Mouse (Mus musculus) kidney, embryonic 14.5 days (tissue): Measurements from ENCODE around the gene Eif4ebp2. TPM values are rescaled to one million over a fixed set of nuclear protein-coding genes. Genes with fewer than 3 reads are reported as not detected.
A peak's percentile ranks its signal among the peaks of the same experiment; 100 is the strongest.
"Not testable (repeated sequence)": the region's sequence is repeated elsewhere in the genome, so short reads cannot be mapped to it uniquely, and the experiment has no call there.

Experiments
- ATAC-seq: fragments of 200-750 bp; cut with Nextera tagmentation; 2 replicates; pipeline ENCODE4 v1.8.0; 2017; ENCODE audit warnings: moderate number of reproducible peaks, mild to moderate bottlenecking, moderate TSS enrichment, moderate library complexity; ENCODE audit not compliant: low FRiP score, low TSS enrichment
- H3K27ac ChIP-seq: fragments of 300-500 bp; sonication (generic); 2 replicates; pipeline ENCODE4 v1.5.1; 2014; ENCODE audit warnings: low read depth, mild to moderate bottlenecking, low read length, moderate library complexity, mixed read lengths
- H3K27me3 ChIP-seq: fragments of 300-500 bp; sonication (generic); 2 replicates; pipeline ENCODE4 v1.6.1; 2014; ENCODE audit warnings: mild to moderate bottlenecking, low read length; ENCODE audit not compliant: control insufficient read depth, insufficient read depth
- H3K36me3 ChIP-seq: fragments of 300-500 bp; sonication (generic); 2 replicates; pipeline ENCODE4 v1.6.1; 2014; ENCODE audit warnings: low read length, mixed read lengths; ENCODE audit not compliant: control insufficient read depth, insufficient read depth
- H3K4me1 ChIP-seq: fragments of 300-500 bp; sonication (generic); 2 replicates; pipeline ENCODE4 v1.6.1; 2014; ENCODE audit warnings: low read length, mixed read lengths; ENCODE audit not compliant: control insufficient read depth, insufficient read depth
- H3K4me2 ChIP-seq: fragments of 300-500 bp; sonication (generic); replicated peaks from 2 replicates; pipeline ENCODE4 v1.6.1; 2014; ENCODE audit warnings: low read depth, mild to moderate bottlenecking, low read length
- H3K4me3 ChIP-seq: fragments of 300-500 bp; sonication (generic); 2 replicates; pipeline ENCODE4 v1.5.1; 2014; ENCODE audit warnings: mild to moderate bottlenecking, low read length
- H3K9ac ChIP-seq: fragments of 300-500 bp; sonication (generic); 2 replicates; pipeline ENCODE4 v1.6.1; 2014; ENCODE audit warnings: low read depth, mild to moderate bottlenecking, low read length, moderate library complexity
- H3K9me3 ChIP-seq: fragments of 300-500 bp; sonication (generic); 2 replicates; pipeline ENCODE4 v1.6.1; 2016; ENCODE audit warnings: low read length; ENCODE audit not compliant: control insufficient read depth
- WGBS: fragments of 180-500 bp; shearing (Covaris S2); extraction: QIAGEN DNeasy Blood & Tissue Kit; methylation state at CpG from one replicate; pipeline ENCODE4 v1.1.7; 2014; 5-methylcytosine and 5-hydroxymethylcytosine counted together
- polyA plus RNA-seq: library from polyadenylated mRNA; unstranded; fragments of >200 nt; fragmentation: Nextera tagmentation; extraction: Ambion mirVana; gene quantifications from 2 replicates; pipeline ENCODE4 v1.2.1, GENCODE M21; 2014

Eif4ebp2 gene
- polyA plus RNA-seq, 1 experiment from 2014 or later: 61.9 TPM

GRCm38 (mm10) chr10:61474344-61474743 is 21.9 kb upstream of the Eif4ebp2 start:
- Histone ChIP-seq H3K4me2 (no peak overlapping the region), H3K4me3 (no peak overlapping the region), H3K9ac (no peak overlapping the region), H3K36me3 (no peaks in the 10 kb centered on the region), H3K27ac (no peak overlapping the region), H3K9me3 (no peaks in the 10 kb centered on the region), H3K4me1 (no peaks in the 10 kb centered on the region; the same call in 1 of the 2 replicates), H3K27me3 (no peaks in the 10 kb centered on the region)
- no peak for ATAC-seq
- WGBS: 74% methylated on average over 1 of the region's 1 CpGs

GRCm38 (mm10) chr10:61473640-61474039 is 21.2 kb upstream of the Eif4ebp2 start:
- Histone ChIP-seq H3K9ac (no peak overlapping the region), H3K4me2 (no peak overlapping the region), H3K27me3 (no peaks in the 10 kb centered on the region), H3K4me3 (no peak overlapping the region), H3K4me1 (no peaks in the 10 kb centered on the region; the same call in 1 of the 2 replicates), H3K36me3 (no peaks in the 10 kb centered on the region), H3K27ac (no peak overlapping the region), H3K9me3 (no peaks in the 10 kb centered on the region)
- WGBS: 78% methylated on average over 3 of the region's 3 CpGs
- ATAC-seq: no peak

GRCm38 (mm10) chr10:61468900-61469299 is 16.4 kb upstream of the Eif4ebp2 start:
- ATAC-seq: no peak
- Histone ChIP-seq H3K9ac (no peak overlapping the region), H3K27ac (no peak overlapping the region), H3K4me3 (no peak overlapping the region), H3K36me3 (no peaks in the 10 kb centered on the region), H3K4me1 (no peaks in the 10 kb centered on the region), H3K4me2 (no peak overlapping the region), H3K9me3 (no peaks in the 10 kb centered on the region), H3K27me3 (no peaks in the 10 kb centered on the region)
- 59% methylated on average over 7 of the region's 7 CpGs for WGBS

DNA sequence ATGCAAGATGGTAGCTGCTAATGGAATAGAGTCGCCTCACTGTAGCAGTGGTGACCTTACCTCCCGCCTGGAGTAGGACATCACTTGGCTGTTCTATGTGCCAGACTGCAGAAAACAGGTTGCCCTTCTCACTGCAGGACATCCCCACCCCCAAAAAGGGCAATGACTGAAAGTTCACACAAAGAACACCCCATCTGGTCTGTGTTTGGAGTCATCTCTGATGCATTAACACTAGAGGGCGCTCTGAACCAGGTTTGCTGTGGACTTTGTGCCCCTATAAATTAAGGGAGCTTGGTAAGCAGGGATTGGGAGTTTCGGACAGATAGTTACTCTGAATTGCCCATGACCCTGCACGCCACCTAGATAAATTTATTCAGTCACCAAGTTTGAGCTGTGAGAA is 14.4 kb upstream of the Eif4ebp2 start:
- H3K9me3 ChIP-seq: no peaks in the 10 kb centered on the region
- no peak overlapping the region for H3K27ac ChIP-seq
- 24% methylated on average over 5 of the region's 5 CpGs for WGBS
- H3K27me3 ChIP-seq: no peaks in the 10 kb centered on the region
- no peak overlapping the region for H3K4me3 ChIP-seq
- no peak overlapping the region for H3K4me2 ChIP-seq
- H3K36me3 ChIP-seq: no peaks in the 10 kb centered on the region
- no peaks in the 10 kb centered on the region for H3K4me1 ChIP-seq
- ATAC-seq: no peak
- H3K9ac ChIP-seq: no peak overlapping the region

- Histone ChIP-seq H3K9me3 (no peaks in the 10 kb centered on the region), H3K4me1 (no peaks in the 10 kb centered on the region), H3K27ac (no peak overlapping the region), H3K36me3 (no peaks in the 10 kb centered on the region), H3K27me3 (no peaks in the 10 kb centered on the region), H3K9ac (no peak overlapping the region), H3K4me2 (no peak overlapping the region), H3K4me3 (no peak overlapping the region)
- no peak for ATAC-seq
- 73% methylated on average over 8 of the region's 8 CpGs for WGBS
These were observed 13.8 kb upstream of the Eif4ebp2 start for GRCm38 (mm10) chr10:61466242-61466641.

DNA sequence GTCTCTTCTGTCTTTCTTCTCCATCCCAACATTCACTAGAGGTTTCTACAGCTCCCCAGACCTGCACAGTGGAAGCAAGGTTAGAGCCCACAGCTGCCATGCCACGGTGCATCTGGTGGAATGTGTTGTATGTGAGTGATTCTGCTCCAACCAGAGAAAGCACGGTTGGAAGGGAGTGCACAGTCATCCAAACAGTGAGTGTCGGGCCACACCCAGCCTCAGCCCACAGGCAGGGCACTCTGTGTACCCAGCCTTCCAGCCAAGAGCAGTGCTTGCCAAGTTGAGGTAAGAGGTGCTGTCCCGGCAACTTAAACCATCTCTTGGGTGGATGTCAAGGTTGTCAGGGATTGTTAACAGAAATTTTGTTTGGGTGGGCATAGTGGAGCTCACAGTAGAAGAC is 12.5 kb upstream of the Eif4ebp2 start:
- no peaks in the 10 kb centered on the region for H3K27me3 ChIP-seq
- H3K4me2 ChIP-seq: no peak overlapping the region
- H3K4me3 ChIP-seq: no peak overlapping the region
- 78% methylated on average over 4 of the region's 4 CpGs for WGBS
- no peak overlapping the region for H3K9ac ChIP-seq
- no peaks in the 10 kb centered on the region for H3K9me3 ChIP-seq
- ATAC-seq: no peak
- H3K36me3 ChIP-seq: no peaks in the 10 kb centered on the region
- H3K4me1 ChIP-seq: no peaks in the 10 kb centered on the region
- H3K27ac ChIP-seq: no peak overlapping the region

DNA sequence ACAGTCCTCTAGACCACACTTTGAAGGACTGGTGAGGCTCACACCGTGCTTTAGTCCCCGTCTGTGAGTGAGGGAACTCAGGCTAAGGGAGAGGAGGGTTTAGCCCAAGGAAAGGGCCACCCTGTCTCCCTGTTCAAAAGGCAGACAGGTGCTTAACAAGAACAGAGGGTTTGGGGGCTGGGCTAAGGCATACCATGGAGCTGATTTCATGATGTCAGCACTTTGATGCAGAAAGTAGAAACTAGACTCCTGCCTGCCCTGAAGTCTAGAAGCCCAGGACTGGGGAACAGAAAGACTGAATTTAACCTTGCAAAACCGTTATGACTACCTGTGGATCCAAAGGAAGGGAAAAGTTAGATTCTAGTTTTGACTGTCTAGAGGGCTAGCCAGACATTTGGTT is 4.7 kb upstream of the Eif4ebp2 start:
- Histone ChIP-seq H3K27ac (no peak overlapping the region), H3K36me3 (no peaks in the 10 kb centered on the region), H3K9me3 (no peaks in the 10 kb centered on the region), H3K4me2 (no peak overlapping the region), H3K4me1 (no peaks in the 10 kb centered on the region), H3K9ac (no peak overlapping the region), H3K27me3 (no peaks in the 10 kb centered on the region), H3K4me3 (no peak overlapping the region)
- 64% methylated on average over 3 of the region's 3 CpGs for WGBS
- no peak for ATAC-seq

- 78% methylated on average over 3 of the region's 3 CpGs for WGBS
- H3K9ac ChIP-seq, H3K27ac ChIP-seq, H3K36me3 ChIP-seq, ATAC-seq, H3K9me3 ChIP-seq, H3K4me3 ChIP-seq, H3K27me3 ChIP-seq, H3K4me2 ChIP-seq: not testable (repeated sequence)
- H3K4me1 ChIP-seq: peaks cover 14% of the 10 kb centered on the region; the same call in 1 of the 2 replicates
These were observed 710 bp upstream of the Eif4ebp2 start for GRCm38 (mm10) chr10:61453171-61453570.

GRCm38 (mm10) chr10:61451931-61452617 is 387 bp downstream of the Eif4ebp2 start:
- WGBS: 0% methylated on average over 61 of the region's 62 CpGs

More at GRCm38 (mm10) chr10:61451931-61452617, 387 bp downstream of the Eif4ebp2 start:
- Histone ChIP-seq H3K4me1 (peaks cover 16% of the 10 kb centered on the region; the same call in 1 of the 2 replicates), H3K27me3 (no peaks in the 10 kb centered on the region), H3K27ac (peak overlapping the region; percentile 39; the same call in 1 of the 2 replicates), H3K4me3 (peak overlapping the region; percentile 92), H3K9ac (peak overlapping the region; percentile 95), H3K4me2 (peak overlapping the region; percentile 56), H3K36me3 (peaks cover 13% of the 10 kb centered on the region), H3K9me3 (no peaks in the 10 kb centered on the region)
- peak; percentile 63 for ATAC-seq
